ENCODE assay signal across 8 mouse cellular contexts in the genomic region with DNA sequence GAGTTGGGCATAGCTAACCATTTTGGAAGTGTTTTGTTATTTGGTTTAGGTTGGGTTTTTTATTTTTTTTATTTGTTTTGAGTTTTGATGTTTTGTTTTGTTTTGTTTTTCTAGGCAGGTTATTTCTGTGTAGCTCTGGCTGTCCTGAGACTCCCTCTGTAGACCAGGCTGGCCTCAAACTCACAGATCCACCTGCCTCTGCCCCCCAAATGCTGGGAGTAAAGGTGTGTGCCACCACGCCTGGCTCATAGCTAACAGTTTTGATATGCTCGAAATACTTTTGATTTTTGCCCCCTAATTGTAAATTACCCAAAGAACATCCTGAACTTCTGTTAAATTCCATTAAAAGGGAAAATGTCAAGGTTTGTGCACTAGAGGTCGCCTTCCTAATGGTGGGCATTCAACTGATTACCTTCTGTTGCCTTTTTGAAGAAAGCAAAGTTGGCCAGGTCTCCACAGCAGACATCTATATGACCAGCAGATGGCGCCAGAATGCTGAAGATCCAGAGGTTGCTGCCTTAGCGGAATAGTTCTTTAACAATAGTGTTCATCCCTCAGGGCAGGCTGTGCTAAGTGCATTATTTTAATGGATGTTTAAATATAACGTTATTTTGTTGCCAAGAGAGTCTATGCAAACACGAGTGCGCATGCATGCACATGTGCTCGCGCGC.
A peak's percentile ranks its signal among the peaks of the same experiment; 100 is the strongest.
DNase-seq lines count a peak whose midpoint lies in the region; ATAC-seq lines count a peak whose summit lies in the region.

No protein-coding gene starts in this region.

- H3K27me3 ChIP-seq in embryonic facial prominence, embryonic 12.5 days: no peaks in the 10 kb centered on the region
- H3K27me3 ChIP-seq in kidney, embryonic 15.5 days: no peaks in the 10 kb centered on the region
- H3K27me3 ChIP-seq in limb, embryonic 13.5 days: no peaks in the 10 kb centered on the region
- no peaks in the 10 kb centered on the region for H3K27me3 ChIP-seq in stomach, embryonic 15.5 days (replicated peaks)

- no peak overlapping the region for H3K4me3 ChIP-seq in embryonic facial prominence, embryonic 12.5 days
- no peak overlapping the region for H3K4me3 ChIP-seq in kidney, embryonic 15.5 days (replicated peaks)
- no peak overlapping the region for H3K4me3 ChIP-seq in limb, embryonic 13.5 days
- no peak overlapping the region for H3K4me3 ChIP-seq in stomach, embryonic 15.5 days (replicated peaks)

- peak; percentile 44 for DNase-seq in CD4-positive helper T cell, adult 2 months (ENCODE audit: low read depth, low spot score)
- DNase-seq in adrenal gland, postnatal 36 days: peak; percentile 58 to 69
- peak; percentile 13 to 64 for DNase-seq in heart, adult 9 months (ENCODE audit: low spot score in 2 of 2)
- peak; percentile 58 for DNase-seq in naive thymus-derived CD4-positive, alpha-beta T cell, adult 2 months (ENCODE audit: low read depth)

- H3K9ac ChIP-seq in embryonic facial prominence, embryonic 12.5 days: no peak overlapping the region
- H3K9ac ChIP-seq in kidney, embryonic 15.5 days: no peak overlapping the region
- H3K9ac ChIP-seq in limb, embryonic 13.5 days: no peak overlapping the region
- no peak overlapping the region for H3K9ac ChIP-seq in stomach, embryonic 15.5 days

- H3K27ac ChIP-seq in embryonic facial prominence, embryonic 12.5 days: no peak overlapping the region
- no peak overlapping the region for H3K27ac ChIP-seq in kidney, embryonic 15.5 days
- H3K27ac ChIP-seq in limb, embryonic 13.5 days: no peak overlapping the region
- H3K27ac ChIP-seq in stomach, embryonic 15.5 days: no peak overlapping the region

- 0 out of 2 replicates have a peak, but pooled peaks have one; percentile 67 for ATAC-seq in embryonic facial prominence, embryonic 12.5 days (ENCODE audit: insufficient number of reproducible peaks, insufficient read depth, low FRiP score, low TSS enrichment)
- peak; percentile 85 for ATAC-seq in kidney, embryonic 15.5 days (replicated peaks; ENCODE audit: low FRiP score)
- peak; percentile 89 for ATAC-seq in limb, embryonic 13.5 days (ENCODE audit: low FRiP score, low read depth)
- ATAC-seq in stomach, embryonic 15.5 days (ENCODE audit: insufficient read depth, low FRiP score, low read depth): peak; percentile 47; the same call in 1 of the 2 replicates

- H3K9me3 ChIP-seq in embryonic facial prominence, embryonic 12.5 days: no peaks in the 10 kb centered on the region
- no peaks in the 10 kb centered on the region for H3K9me3 ChIP-seq in kidney, embryonic 15.5 days (replicated peaks)
- no peaks in the 10 kb centered on the region for H3K9me3 ChIP-seq in limb, embryonic 13.5 days
- H3K9me3 ChIP-seq in stomach, embryonic 15.5 days: no peaks in the 10 kb centered on the region

- no peak overlapping the region for H3K4me2 ChIP-seq in embryonic facial prominence, embryonic 12.5 days (replicated peaks)
- no peak overlapping the region for H3K4me2 ChIP-seq in kidney, embryonic 15.5 days
- H3K4me2 ChIP-seq in limb, embryonic 13.5 days (replicated peaks): no peak overlapping the region
- no peak overlapping the region for H3K4me2 ChIP-seq in stomach, embryonic 15.5 days

- 39% methylated on average over 11 of the region's 11 CpGs for WGBS in embryonic facial prominence, embryonic 12.5 days
- 44% methylated on average over 11 of the region's 11 CpGs for WGBS in kidney, embryonic 15.5 days
- 43% methylated on average over 11 of the region's 11 CpGs for WGBS in limb, embryonic 13.5 days
- WGBS in stomach, embryonic 15.5 days: 43% methylated on average over 11 of the region's 11 CpGs

- H3K36me3 ChIP-seq in embryonic facial prominence, embryonic 12.5 days: no peaks in the 10 kb centered on the region
- H3K36me3 ChIP-seq in kidney, embryonic 15.5 days: no peaks in the 10 kb centered on the region
- no peaks in the 10 kb centered on the region for H3K36me3 ChIP-seq in limb, embryonic 13.5 days
- H3K36me3 ChIP-seq in stomach, embryonic 15.5 days: no peaks in the 10 kb centered on the region

- H3K4me1 ChIP-seq in embryonic facial prominence, embryonic 12.5 days: no peaks in the 10 kb centered on the region
- H3K4me1 ChIP-seq in kidney, embryonic 15.5 days: no peaks in the 10 kb centered on the region
- no peaks in the 10 kb centered on the region for H3K4me1 ChIP-seq in limb, embryonic 13.5 days
- H3K4me1 ChIP-seq in stomach, embryonic 15.5 days: no peaks in the 10 kb centered on the region
